Mouse (Mus musculus): ENCODE measurements around the gene Coq3. TPM values are rescaled to one million over a fixed set of nuclear protein-coding genes. Genes with fewer than 3 reads are reported as not detected.
A peak's percentile ranks its signal among the peaks of the same experiment; 100 is the strongest.

Coq3 gene
- total RNA-seq (2014; fragmentation: Nextera tagmentation) = 8.7 and 15.1 TPM in 2 replicates
- total RNA-seq (2017) = 19.5 and 28.8 TPM in 2 replicates

DNA sequence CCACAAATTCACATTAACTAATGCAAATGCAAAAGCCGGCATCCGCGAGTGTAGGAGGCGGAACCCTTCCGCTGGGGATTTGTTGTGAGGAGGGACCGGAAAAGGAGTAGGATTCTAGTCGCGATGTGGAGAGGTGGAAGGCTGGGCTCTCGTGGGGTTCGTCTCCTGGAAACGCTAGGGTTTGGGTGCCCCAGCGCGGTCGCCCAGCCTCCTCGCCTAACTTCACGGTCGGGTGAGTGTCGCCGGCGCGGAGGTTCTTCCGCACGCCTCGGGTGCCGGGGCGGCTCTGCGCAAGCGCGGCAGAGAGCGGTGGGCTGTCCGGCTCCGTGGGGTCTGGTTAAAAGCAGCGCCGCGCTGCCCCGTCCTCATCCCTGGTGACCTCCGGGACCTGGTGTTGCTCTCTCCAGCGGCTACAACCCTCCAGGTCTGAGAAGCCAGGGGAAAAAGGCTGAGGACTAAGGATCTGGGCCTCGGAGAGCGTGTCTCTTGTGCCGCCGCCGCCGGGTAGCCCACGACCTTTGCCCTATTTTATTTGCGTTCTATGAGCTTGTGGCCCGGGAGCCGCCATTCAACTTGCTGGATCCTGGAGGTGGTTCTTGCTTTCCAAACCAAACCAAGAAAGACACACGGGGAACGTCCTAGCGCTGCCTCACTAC lies at the start of gene Coq3:
Coq3 (plus strand) TSS at position 109 of the 656 bp plus-strand sequence.
- peak; percentile 88 for ATAC-seq (replicated peaks; ENCODE audit: low FRiP score, low TSS enrichment, poor library complexity, severe bottlenecking)

- no peak; the same call in 1 of the 2 replicates for ATAC-seq (replicated peaks; ENCODE audit: low FRiP score, low TSS enrichment, poor library complexity, severe bottlenecking)
Observed at GRCm38 (mm10) chr4:21832844-21833243, 46.6 kb upstream of the Coq3 start.

GRCm38 (mm10) chr4:21847481-21848286 lies 31.8 kb upstream of the Coq3 start, which contains the start of gene Pnisr:
Pnisr (plus strand) TSS chr4:21847583.
- ATAC-seq (replicated peaks; ENCODE audit: low FRiP score, low TSS enrichment, poor library complexity, severe bottlenecking) = peak; percentile 92

- peak; percentile 81 for ATAC-seq (replicated peaks; ENCODE audit: low FRiP score, low TSS enrichment, poor library complexity, severe bottlenecking)
Observed at GRCm38 (mm10) chr4:21848287-21848630, 31.2 kb upstream of the Coq3 start.

DNA sequence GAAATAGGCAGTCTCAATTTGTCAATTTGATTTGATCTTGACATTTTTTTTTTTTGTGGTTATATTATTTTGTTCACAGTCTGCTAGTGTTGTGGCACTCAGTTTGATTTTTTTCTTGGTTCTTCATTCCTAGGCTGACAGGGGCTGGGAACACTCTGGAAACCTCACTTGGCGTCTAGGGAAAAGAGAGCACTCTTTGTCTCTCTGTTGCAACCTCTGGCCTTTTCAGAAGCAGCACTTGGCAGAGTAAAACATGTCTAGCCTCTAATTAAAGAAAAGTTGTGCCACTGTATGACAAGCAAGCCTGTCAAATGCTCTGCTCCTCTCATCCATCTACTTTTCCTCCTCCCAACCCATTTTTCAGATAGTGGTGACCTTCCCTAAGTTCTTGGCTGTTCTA lies 22.0 kb upstream of the Coq3 start:
- no peak for ATAC-seq (replicated peaks; ENCODE audit: low FRiP score, low TSS enrichment, poor library complexity, severe bottlenecking)

DNA sequence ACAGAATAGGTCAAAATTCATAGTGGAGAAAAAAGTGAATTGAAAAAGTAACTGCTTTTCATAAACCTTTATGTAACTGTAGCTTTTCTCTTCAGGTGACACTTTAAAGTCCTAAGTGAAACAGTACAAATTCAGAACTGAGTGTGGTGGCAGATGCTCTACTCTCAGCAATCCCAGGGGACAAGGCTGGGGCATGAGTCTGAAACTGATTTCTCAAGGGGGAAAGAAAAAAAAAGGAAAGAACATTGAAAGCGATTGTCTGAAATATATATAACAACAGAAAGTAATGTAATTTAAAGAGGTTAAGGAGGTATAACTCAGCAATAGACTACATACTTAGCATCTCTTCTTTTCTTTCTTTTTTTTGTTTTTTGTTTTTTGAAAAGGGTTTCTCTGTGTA lies 14.2 kb upstream of the Coq3 start:
- ATAC-seq (replicated peaks; ENCODE audit: low FRiP score, low TSS enrichment, poor library complexity, severe bottlenecking) = no peak

- ATAC-seq (replicated peaks; ENCODE audit: low FRiP score, low TSS enrichment, poor library complexity, severe bottlenecking) = no peak
Observed at GRCm38 (mm10) chr4:21878776-21879175, 697 bp upstream of the Coq3 start.

DNA sequence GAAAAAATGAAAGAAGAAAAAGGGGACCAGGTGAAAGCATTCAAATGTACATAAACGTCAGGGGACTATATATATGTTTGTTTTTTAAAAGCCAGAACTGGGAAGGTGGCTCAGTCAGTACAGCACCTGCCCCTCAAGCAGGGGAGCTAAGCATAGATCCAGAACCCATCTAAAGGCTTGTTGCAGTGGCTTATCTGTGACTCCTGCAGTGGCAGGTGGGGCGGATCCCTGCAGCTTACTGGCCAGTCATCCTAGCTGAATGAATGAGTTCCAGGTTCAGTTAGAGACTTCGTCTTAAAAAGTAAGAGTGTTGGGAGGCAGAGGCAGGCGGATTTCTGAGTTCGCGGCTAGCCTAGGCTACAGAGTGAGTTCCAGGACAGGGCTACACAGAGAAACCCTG lies 3.3 kb downstream of the Coq3 start:
- ATAC-seq (replicated peaks; ENCODE audit: low FRiP score, low TSS enrichment, poor library complexity, severe bottlenecking) = 0 out of 2 replicates have a peak, but pooled peaks have one; percentile 35

DNA sequence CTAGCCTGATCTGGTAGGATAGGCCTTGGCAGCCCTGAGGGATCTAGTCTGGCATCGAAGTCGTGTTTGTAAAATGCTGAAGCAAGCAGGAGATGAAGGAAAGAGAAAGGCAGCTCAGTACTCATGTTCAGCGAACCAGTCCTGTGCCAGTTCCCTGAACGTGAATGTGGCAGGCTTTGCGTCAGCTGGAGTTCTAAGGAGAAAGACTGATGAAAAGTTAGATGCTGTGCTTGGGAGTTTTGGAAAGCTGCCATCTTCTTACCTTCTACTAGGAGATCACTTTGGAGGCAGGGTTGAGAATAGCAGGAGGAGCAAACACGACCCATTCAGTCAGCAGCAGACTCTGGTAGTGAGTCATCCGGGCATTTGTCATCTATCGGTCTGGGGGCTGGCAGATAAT lies 6.4 kb downstream of the Coq3 start:
- ATAC-seq (replicated peaks; ENCODE audit: low FRiP score, low TSS enrichment, poor library complexity, severe bottlenecking) = no peak

DNA sequence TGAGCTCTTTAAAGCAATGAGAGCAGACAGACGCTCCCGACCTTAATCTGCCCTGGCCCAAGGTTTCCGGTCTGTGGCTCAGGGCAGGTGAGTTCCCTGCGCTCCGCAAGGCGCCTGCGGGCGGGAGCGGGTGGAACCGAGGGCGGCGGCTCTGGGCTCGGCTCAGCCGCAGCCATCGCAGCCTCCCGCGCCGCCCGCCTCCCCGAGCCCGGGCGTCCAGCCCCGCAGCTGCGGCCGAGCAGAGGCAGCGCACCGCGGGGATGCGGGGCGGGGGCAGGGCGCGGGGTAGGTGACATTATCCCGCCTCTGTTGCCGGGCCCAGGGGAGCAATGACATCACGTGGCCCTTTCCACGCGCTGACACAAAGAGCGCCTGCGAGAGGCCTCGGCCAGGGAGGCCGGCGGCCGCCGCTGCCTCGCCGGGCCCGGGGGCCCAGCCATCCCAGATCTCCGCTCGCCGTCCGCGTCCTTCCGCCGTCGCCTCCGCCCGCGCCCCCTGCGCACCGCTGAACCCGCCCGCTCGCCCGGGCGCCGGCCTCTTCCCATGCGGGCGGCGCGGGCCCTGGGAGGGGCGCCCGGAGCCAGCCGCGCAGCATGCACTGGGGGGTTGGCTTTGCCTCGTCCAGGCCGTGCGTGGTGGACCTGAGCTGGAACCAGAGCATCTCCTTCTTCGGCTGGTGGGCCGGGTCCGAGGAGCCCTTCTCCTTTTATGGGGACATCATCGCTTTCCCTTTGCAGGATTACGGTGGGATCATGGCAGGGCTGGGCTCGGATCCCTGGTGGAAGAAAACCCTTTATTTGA lies 51.7 kb downstream of the Coq3 start, which contains the start of gene Faxc:
Faxc (plus strand) TSS at position 359 of the 801 bp plus-strand sequence.
- no peak for ATAC-seq (replicated peaks; ENCODE audit: low FRiP score, low TSS enrichment, poor library complexity, severe bottlenecking)

GRCm38 (mm10) chr4:21931772-21932630 lies 52.5 kb downstream of the Coq3 start:
- ATAC-seq (replicated peaks; ENCODE audit: low FRiP score, low TSS enrichment, poor library complexity, severe bottlenecking) = no peak

DNA sequence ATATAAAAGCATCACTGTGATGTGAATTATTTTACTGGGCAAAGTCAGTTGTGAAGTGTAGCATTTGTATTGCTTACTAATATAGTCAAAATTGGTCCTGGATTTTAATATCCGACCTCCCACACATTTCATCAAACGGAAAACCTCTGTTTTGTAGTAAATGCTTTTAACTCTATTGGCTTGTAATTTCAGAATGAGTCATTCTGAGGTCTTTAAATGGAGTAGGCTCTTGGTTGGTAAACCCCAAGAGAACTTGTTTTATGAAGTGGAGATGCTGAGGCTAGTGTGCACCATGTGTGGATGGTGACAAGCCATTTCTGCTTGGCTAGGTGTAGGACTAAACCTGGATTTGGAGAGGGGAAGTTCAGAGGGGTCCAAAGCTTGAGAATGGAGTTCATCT lies 55.9 kb downstream of the Coq3 start:
- ATAC-seq (replicated peaks; ENCODE audit: low FRiP score, low TSS enrichment, poor library complexity, severe bottlenecking) = no peak

DNA sequence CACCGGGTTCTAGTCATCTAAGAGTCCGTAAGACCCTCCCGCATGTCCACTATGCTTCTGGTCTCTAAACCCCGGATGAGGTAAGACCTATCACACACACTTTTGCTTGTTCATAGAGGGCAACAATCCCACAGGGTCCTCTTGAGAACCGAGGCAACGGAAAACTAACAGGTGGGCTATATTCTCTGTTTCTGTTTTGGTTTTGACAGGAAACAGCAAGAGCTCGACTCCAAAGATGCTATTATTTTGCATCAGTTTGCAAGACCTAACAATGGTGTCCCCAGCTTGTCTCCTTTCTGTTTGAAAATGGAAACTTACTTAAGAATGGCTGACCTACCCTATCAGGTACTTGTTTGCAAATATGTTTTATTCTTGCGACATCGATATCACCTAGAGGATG lies 57.0 kb downstream of the Coq3 start:
- no peak for ATAC-seq (replicated peaks; ENCODE audit: low FRiP score, low TSS enrichment, poor library complexity, severe bottlenecking)

DNA sequence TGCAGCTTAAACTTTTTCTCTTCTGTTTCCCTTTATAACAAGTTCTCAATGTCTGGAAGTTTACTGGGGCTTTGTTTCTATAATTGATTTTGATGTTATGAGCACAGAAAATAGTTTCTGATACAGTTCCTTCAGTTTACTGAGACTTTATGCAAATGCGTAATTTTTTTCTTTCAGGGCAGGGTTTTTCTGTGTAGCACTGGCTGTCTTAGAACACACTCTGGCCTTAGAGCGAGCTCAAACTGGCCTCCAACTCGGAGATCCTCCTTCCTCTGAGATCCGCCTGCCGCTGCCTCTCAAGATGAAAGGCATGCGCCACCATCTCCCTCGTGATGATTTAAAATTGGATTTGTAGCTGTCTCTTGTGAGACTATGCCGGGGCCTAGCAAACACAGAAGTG lies 58.4 kb downstream of the Coq3 start:
- ATAC-seq (replicated peaks; ENCODE audit: low FRiP score, low TSS enrichment, poor library complexity, severe bottlenecking) = no peak

DNA sequence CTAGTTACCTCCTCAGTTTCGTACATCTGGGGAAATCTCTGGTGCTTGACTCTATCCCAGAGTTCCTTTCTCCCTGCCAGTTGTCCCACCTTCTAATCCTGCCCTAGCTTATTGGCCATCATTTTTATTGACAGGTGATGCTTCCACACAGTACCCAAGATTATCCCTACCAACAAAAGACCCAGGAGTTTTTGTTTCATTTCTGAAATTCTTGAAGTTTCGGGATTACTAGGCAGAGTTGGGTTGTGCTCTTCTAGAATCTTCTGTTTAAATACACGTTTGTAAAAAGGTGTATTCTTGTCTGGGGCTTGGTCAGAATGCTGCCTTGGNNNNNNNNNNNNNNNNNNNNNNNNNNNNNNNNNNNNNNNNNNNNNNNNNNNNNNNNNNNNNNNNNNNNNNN lies 65.2 kb downstream of the Coq3 start:
- no peak for ATAC-seq (replicated peaks; ENCODE audit: low FRiP score, low TSS enrichment, poor library complexity, severe bottlenecking)

GRCm38 (mm10) chr4:21951444-21951843 lies 72.0 kb downstream of the Coq3 start:
- ATAC-seq (replicated peaks; ENCODE audit: low FRiP score, low TSS enrichment, poor library complexity, severe bottlenecking) = no peak

- no peak for ATAC-seq (replicated peaks; ENCODE audit: low FRiP score, low TSS enrichment, poor library complexity, severe bottlenecking)
Observed at GRCm38 (mm10) chr4:21952255-21952654, 72.8 kb downstream of the Coq3 start.

GRCm38 (mm10) chr4:21957570-21958321 lies 78.3 kb downstream of the Coq3 start:
- peak; percentile 92 for ATAC-seq (replicated peaks; ENCODE audit: low FRiP score, low TSS enrichment, poor library complexity, severe bottlenecking)
